Mouse (Mus musculus): Measurements from ENCODE around the gene E430018J23Rik.
"Not testable (repeated sequence)": the region's sequence is repeated elsewhere in the genome, so short reads cannot be mapped to it uniquely, and the experiment has no call there.

Gene E430018J23Rik

GRCm38 (mm10) chr7:127393157-127393943, at the start of gene E430018J23Rik:
TSS of gene E430018J23Rik (minus strand) at chr7:127393629.
- TF ChIP-seq GATA4 (IDR thresholded peaks at IDR 0.05; ENCODE audit: insufficient replicate concordance, low read length) = no peak

- no peak for TF ChIP-seq GATA4 (IDR thresholded peaks at IDR 0.05; ENCODE audit: insufficient replicate concordance, low read length)
Measured at GRCm38 (mm10) chr7:127437724-127438123, 44.3 kb upstream of the E430018J23Rik start.

- no peak for TF ChIP-seq GATA4 (IDR thresholded peaks at IDR 0.05; ENCODE audit: insufficient replicate concordance, low read length)
Measured at GRCm38 (mm10) chr7:127435206-127435605, 41.8 kb upstream of the E430018J23Rik start.

- TF ChIP-seq GATA4 (IDR thresholded peaks at IDR 0.05; ENCODE audit: insufficient replicate concordance, low read length) = peak; percentile 94
Measured at GRCm38 (mm10) chr7:127426354-127426753, 32.9 kb upstream of the E430018J23Rik start.

DNA sequence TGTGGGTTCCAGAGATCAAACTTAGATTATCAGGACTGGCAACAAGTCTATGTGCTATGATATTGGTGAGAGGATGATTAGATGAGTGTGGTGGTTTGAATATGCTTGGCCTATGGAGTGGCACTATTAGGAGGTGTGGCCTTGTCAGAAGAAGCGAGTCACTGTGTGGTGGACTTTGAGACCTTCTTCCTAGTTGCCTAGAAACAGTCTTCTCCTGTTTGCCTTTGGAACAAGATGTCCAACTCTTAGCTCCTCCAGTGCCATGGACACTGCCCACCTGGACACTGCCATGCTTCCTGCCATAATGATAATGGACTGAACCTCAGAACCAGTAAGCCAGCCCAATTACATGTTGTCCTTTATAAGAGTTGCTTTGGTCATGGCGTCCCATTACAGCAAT, 32.5 kb upstream of the E430018J23Rik start:
- TF ChIP-seq GATA4 (IDR thresholded peaks at IDR 0.05; ENCODE audit: insufficient replicate concordance, low read length) = no peak

DNA sequence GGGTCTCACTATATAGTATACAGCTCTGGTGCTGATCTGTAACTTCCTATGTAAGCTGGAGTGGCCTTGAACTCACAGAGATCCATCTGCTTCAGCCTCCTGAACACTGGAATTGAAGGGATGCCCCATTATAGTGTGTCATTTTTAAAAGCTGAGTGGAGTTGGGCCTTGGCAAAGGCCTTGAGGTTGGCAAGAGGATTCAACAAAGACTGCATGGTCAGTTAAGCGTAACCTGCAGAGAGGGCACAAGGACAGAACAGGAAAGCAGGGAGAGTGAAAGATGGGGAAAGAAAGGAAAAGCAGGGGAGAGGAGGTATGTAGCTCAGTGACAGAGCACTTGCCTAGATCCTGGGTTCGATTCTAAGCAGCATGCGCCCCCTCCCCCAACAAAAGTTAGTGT, 31.9 kb upstream of the E430018J23Rik start:
- no peak for TF ChIP-seq GATA4 (IDR thresholded peaks at IDR 0.05; ENCODE audit: insufficient replicate concordance, low read length)

GRCm38 (mm10) chr7:127422247-127422646, 28.8 kb upstream of the E430018J23Rik start:
- no peak for TF ChIP-seq GATA4 (IDR thresholded peaks at IDR 0.05; ENCODE audit: insufficient replicate concordance, low read length)

GRCm38 (mm10) chr7:127421388-127422191, 28.2 kb upstream of the E430018J23Rik start, which contains the start of gene Zfp688:
TSS of gene Zfp688 (minus strand) at chr7:127422068.
- TF ChIP-seq GATA4 (IDR thresholded peaks at IDR 0.05; ENCODE audit: insufficient replicate concordance, low read length) = peak; percentile 53; the same call in 1 of the 2 replicates

GRCm38 (mm10) chr7:127411418-127411817, 18.0 kb upstream of the E430018J23Rik start:
- no peak for TF ChIP-seq GATA4 (IDR thresholded peaks at IDR 0.05; ENCODE audit: insufficient replicate concordance, low read length)

DNA sequence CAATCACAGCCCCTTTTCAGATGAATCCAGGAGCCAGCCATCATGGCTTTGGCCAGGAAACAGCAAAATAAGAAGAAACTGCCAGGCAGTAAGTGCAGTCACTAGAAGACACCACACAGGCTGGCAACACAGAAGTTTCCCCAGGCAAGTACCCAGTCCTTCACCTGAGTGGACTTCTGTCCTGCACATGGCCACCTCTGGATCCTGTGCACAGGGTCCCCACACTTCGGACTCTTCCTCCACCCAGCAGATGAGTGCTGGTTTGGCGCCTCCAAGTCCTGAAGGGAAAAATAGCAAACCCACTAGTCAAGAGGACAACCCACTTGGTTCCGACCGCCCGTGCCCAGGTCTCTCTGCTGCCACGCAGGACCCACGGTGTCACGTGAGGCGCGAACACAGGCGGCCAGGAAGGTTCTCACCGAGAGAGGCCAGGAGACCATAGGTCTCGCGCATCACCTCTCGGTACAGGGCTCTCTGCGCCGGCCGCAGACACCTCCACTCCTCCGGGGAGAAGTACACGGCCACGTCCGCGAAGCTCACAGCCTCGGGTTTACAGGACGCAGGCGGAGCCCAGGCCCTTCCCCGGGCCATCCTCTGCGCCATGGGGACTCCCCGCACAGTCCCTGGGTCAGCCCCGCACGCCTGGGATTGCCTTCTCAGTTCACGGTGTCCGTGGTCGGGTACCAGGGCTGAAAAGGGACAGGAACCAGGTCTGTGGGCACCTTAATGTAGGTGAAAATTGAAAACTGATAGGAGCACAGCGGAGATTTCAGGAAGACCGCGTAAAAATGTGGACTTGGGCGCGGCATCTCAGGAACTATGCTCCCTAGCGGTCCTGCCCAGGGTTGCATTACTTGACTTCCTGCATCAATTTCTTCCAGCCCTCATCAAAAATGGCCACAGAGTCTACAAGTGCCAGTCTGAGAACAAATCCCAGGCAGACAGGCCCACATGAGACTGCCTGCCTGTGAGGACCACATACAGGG, 12.9 kb upstream of the E430018J23Rik start, which contains the start of gene Zfp764:
Gene Zfp764, minus strand, starts transcription at position 821 of the 986 bp plus-strand sequence.
- TF ChIP-seq GATA4 (IDR thresholded peaks at IDR 0.05; ENCODE audit: insufficient replicate concordance, low read length) = not testable (repeated sequence)

GRCm38 (mm10) chr7:127402980-127403379, 9.6 kb upstream of the E430018J23Rik start:
- TF ChIP-seq GATA4 (IDR thresholded peaks at IDR 0.05; ENCODE audit: insufficient replicate concordance, low read length) = no peak

DNA sequence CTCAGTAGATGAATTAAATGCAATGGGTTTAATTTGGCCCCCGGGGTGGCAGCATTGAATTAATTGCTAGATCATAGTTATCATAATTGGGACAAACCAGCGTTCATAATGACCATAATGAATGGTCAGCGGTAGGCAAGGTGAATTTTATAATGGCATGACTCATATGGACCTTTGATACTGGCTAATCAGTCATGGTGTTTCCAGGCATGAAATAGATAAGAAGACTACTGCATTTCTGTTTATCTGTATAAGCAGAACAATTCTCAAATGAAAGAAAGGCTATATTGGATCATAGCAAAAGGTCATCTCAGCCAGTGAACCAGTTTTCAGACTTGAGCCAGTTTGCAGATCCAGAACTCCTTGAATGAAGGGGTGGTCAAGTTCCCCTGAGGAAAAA, 6.9 kb upstream of the E430018J23Rik start:
- no peak for TF ChIP-seq GATA4 (IDR thresholded peaks at IDR 0.05; ENCODE audit: insufficient replicate concordance, low read length)

DNA sequence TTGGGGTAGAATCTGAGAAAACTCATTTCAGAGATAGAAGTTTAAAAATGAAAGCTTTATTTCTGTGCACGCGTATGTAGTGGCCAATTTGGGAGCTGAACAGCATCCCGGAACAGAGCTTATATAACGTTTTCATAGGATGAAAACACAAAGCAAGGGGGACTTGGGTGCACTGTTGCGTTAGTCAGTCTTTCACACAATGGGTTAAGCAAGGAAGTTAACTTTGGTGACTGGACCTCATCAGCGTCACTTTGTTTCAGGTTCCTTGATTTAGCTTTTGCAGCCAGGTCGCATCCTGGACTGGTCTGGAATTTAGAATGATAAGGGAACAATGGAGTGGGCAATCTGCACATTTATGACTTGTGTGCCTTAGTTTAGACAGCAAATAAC, 510 bp upstream of the E430018J23Rik start:
- TF ChIP-seq GATA4 (IDR thresholded peaks at IDR 0.05; ENCODE audit: insufficient replicate concordance, low read length) = no peak

DNA sequence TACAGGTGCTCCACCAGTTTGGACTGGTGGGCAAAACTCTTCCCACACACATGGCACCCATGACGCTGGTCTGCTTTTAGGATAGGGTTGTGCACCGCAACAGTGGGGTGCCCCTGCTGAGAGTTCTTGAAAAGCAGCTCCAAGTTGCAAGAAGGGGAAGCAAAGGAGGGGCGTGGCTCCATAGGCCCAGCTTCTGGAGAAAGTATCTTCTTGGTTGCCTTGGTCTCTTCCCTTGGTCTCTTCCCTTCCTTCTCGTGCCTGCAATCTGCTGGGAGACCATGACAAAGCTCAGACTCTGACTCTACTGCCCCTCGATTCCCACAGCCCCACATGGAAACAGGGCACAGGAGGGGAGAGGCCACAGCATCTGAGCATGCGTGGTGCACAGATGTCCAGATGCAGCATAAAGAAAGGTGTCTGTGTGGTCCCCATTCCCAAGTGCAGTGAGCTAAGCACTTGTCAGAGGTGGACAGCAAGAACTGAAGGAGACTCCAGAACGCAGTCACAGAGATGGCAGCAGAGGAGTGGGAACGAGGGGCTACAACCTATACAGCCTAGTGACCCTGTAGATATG, 1.1 kb downstream of the E430018J23Rik start:
- no peak for TF ChIP-seq GATA4 (IDR thresholded peaks at IDR 0.05; ENCODE audit: insufficient replicate concordance, low read length)

Measured in liver, adult (tissue).